Mouse (Mus musculus) left cerebral cortex, postnatal 14 days (tissue): Measurements from ENCODE around the gene Evx1. TPM values are rescaled to one million over a fixed set of nuclear protein-coding genes. Genes with fewer than 3 reads are reported as not detected.
"Not testable (repeated sequence)": the region's sequence is repeated elsewhere in the genome, so short reads cannot be mapped to it uniquely, and the experiment has no call there.

Source experiments
- DNase-seq, 2 experiments: peaks; one replicate each; pipeline ENCODE4 v3.0.0; 2021 to 2022; ENCODE audit warnings: low spot score in 2 of 2, mixed read lengths in 1 of 2
- intact Hi-C: fragments of 180-260 bp; cut with DNase I; formaldehyde crosslinking; loops from one replicate; pipeline ENCODE4 v1.15.1; 2025
- total RNA-seq, 2 experiments: library from RNA; stranded (reverse); gene quantifications; 2 replicates each; pipeline ENCODE4 v1.2.3; 2021

The Evx1 gene
- total RNA-seq, 2 experiments from 2014 or later = not detected

DNA sequence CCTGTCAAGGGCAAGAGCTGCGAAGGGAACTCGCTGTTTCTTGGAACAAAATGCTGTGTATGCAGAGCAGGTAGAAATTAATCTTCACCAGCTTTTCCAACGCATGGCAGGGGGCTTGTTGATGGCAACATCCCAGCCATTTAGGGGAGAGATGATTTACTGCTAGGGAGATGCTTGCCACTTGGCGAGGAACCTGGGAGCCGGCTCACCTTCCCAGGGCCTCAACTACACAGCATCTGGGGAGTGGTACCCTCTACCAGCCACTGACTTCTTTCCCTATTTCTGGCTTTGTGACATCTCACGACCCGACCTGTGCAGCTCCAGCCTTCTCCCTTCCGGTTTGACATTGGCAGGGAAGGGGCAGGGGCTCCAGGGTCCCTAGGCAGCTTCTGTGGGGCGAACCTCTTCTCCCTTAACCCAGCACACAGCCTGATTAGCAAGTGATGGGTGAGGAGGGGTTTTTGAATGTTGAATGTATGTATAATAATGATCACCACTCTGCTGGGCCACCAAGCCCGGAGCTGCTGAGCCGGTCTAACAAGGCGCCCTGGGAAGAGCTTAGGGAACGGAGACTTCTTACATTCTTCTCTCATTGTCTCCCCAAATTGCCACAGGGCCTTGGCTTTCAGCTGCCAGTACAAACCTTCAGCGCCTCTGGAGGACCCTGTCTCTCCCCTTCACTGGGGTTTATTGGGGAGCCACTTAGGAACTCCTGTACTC lies 4.3 kb downstream of the Evx1 start:
- intact Hi-C loops = loop anchor here (10.0 kb wide), 2 partner anchors 153 to 313 kb away; partner anchors contain the start of gene Hoxa2
- no peak for DNase-seq

DNA sequence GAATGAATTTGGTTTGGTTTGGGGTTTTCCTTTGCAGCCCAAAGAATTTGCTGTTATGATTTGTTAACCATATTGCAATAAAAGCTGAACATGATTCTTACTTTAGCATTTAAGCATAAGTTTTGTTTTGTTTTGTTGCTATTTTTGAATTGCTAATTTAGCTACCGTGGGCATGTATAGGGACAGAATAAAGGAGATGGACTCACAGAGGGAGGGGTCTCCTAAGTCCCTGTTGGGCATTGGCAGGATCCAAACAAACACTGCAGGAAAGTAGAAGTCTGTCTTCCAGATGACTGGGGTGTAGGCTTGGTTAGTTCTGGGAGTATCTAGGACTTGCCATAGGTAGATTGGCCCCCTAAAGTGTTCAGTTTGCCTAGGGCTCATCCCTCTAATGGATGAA lies 5.0 kb downstream of the Evx1 start:
- no peak for DNase-seq
- intact Hi-C loops = loop anchor here (10.0 kb wide), 2 partner anchors 153 to 313 kb away; partner anchors contain the start of gene Hoxa2

DNA sequence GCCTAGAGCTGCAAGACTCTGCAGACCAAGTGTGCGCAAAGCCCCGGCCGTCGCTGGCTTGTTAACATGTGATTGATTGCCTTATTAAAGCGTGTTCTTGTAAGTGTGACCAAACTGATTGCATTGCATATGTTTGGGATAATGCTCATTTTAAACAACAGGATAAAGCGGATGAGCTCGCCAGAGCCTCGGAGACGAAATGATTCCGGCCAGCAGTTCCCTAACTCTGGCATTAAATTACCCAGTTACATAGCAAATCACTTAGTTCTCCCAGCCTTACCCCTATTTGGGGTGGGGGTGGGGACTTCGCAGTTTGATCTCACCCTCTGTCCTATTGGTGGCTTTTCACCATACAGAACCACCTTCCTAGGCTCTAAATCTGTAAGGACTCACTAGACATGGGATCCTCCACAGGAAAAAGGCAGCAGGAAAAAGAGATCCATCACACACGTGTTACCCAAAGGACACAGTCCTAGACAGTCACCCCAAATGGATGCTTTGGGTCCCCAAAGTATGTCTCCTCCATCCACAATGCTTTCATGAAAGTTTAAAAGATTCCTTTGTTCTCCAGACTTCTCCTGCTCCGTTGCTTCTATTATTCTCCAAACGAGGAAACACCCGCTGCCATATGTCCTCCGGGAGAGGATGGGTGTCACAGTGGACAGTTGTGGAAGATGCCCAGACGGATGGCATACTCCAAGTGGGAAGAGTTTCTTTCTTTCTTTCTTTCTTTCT lies 6.8 kb downstream of the Evx1 start:
- intact Hi-C loops = loop anchor here (10.0 kb wide), 2 partner anchors 155 to 315 kb away; partner anchors contain the start of gene Hoxa2
- DNase-seq = no peak

DNA sequence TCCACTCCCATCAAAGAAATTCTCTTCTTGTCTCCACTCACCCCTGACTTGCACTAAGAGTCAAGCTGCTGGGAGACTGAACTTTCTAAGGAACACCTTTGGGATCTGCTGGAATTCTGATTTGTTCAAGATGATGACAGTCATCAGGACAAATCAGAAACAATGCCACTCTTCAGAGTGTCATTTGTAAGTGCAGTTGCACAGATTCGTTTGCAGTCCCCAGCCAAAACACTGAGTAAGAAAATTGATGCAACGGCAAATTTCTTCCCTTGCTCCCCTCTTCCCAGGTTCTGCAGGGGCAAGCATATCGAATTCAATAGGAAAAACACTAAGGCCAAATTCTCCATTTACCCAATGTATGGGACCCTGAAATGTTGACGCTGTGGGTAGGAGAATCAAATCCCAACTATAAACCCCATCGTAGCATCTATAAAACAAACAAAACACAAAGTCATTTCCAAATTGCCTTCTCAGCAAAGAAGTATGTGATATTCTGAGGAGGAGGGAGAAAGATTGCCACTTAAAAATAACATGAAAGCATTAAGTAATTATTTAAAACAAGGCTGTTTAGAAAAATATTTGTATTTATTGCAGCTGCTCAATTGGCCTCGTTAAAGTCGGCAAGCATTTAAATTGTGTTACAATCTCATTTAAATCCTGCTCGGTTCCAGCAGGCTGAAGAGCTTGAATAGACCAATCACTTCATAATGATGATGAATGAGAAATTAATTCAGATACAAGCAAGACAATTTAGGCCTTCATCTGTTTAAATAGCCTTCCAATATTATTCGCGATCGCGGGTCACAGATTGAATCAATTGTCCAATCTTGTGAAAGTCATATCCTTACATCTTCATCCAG lies 7.9 kb downstream of the Evx1 start:
- no peak for DNase-seq
- intact Hi-C loops = no loop called here

DNA sequence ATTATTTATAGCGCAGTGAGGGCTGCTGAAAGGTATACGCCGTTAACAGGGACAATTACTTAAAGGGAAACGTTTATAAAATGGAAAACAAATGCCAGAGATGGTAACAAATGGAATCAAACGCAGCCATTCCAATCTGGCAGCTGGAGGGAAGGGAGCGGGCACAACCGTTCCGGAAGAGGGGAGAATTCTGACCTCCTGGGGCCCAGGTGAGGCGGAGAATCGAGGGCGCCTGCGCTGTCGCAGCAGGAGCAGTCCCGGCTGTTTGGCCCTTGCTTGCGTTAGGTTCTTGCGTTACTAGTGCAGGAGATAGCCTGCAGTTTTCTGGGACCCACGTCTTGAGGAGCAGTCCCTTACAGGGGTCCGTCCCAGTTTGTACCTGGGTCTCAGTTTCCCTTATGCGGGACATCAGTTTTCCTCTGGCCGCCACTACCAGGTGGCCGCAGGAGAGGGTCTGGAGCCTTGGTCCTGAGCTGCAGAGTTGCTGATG lies 8.6 kb downstream of the Evx1 start:
- no peak for DNase-seq
- intact Hi-C loops = no loop called here

DNA sequence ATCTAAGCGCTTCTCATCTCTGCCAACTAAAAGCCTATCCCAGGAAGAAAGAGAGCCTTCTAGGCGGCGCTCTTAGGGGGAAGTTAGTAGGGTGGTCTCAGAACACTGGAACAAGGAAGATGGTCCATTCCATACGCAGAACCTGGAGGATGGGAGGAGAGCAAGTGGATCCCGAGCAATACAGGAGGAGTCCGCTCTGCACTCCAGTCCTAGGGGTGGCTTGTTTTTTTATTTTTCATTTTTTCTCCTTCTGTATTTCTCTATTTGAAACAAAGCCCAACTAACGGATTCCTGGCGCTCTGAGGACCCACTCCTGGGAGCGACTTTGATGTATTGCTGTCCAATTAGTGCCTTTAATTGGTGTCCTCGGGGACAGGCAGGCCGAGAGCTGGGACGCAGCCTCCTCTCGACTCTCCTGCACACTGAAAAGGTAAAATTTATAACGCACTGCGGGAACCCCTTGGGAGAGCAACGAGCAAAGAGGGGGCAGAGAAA lies 9.5 kb downstream of the Evx1 start:
- DNase-seq = no peak
- intact Hi-C loops = no loop called here

DNA sequence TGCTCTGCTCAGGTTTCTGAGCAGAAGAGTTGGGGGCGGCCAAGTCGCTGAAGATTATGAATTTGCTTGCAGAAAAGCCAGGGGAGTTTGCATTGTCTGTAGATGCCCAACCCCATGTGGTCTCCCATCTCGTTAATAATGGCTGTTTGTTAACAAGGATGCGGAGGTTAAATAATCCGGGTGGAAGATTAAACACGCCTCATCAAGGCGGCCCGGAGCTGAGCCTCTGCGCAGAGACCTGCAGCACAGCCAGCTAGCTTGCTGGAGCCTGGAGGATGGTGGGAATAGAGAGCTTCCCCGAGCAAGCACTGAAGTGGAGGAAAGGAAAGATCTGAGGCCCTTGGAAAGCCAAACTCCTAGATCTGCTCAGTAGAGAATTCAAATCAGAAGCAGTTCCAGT lies 10.0 kb downstream of the Evx1 start:
- intact Hi-C loops = no loop called here
- no peak for DNase-seq

DNA sequence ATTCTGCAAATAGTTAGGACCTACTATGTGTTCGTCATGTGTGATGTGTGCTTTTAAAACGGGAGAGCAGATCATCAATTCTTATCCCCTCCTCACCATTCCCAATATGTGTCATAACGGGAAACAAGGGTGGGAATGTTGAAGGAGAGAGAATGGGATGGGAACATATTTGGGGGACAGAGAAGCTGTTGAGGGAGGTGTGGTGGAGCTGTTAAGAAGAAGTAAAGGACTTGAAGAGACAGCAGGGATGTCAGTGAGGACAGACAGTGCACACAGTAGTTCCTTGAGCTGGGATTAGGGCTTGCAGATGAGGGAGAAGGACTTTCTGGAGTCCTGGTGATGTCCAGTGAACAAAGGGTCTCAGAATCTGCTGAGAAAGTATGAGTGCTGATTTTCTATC lies 10.8 kb downstream of the Evx1 start:
- intact Hi-C loops = no loop called here
- DNase-seq = no peak

DNA sequence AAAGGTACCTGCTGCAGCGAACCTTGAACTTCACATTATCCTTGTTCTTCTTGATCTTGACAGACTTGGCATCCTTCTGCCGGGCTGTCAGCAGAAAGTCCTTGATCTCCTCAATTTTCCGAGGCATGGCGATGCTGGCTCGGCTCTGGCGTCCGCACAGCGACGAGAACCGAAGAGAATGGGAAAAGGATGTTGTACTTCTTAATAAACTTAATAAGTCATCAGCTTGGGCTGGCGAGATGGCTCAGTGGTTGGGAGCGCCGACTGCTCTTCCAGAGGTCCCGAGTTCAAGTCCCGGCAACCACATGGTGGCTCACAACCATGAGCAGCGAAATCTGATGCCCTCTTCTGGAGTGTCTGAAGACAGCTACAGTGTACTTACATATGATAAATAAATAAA lies 33.5 kb downstream of the Evx1 start:
- intact Hi-C loops, DNase-seq: not testable (repeated sequence)

DNA sequence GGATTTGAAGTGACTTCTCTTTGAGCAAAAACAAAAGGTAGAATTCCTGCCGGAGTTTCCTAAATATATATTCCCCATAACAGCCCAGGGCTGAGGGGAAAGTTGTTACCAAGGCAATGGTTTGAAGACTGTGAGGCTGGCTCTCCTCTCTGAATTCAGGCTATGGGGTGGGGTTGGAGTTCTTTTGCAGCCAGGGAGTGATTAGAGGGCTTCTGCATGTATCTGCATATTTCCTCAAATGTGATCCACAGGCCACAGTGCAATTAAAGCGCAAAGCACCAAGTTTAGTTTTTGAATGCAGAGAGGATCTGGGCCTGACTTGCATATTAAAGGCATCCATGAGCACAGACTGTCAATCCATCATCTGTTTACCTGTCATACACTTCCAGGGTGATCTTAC lies 52.7 kb downstream of the Evx1 start:
- intact Hi-C loops = no loop called here
- DNase-seq = no peak

DNA sequence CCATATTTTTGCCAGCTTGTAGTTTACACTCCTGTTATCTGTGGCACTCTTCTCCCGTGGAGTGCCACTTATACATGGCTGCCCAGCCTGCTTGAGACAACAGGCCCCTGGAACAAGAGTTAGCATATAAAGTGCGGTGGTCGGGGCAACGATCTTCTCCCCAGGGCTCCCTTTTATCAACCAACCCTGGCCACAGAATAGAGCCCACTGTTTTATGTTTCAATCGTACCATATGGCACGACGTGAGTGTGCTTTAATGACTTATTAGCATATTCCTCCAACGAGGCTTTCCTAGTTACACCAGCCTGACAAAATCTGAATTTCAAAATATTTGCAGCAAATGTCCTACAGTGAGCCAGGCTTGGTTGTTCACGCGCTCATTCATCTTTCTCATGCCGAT lies 53.2 kb downstream of the Evx1 start:
- DNase-seq = peak in 1 of 2 experiments; percentile 14
- intact Hi-C loops = no loop called here

DNA sequence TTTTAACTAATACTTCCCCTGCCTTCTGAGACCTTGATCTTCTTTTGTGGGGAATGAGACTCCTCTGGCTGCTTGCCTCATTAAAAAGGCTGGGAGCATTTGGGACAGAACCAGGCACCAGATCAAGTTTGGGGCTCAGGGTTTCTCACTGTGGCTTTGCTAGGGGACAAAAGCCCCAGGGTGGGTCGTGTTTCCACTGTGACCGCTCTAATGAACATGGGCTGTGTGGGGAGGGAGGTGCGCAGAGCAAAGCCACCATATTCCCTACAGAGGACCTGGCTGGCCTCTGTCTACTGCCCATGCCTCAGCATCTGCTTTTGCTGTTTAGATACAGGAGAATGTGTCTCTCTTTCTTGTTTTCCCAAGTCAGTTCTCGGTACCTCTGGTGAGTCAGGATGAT lies 53.8 kb downstream of the Evx1 start:
- intact Hi-C loops = no loop called here
- DNase-seq = no peak

Other genes with a start within 250 kb of the Evx1 start
- gene Hoxa1, start 155.2 kb upstream of the Evx1 start, total RNA-seq = not detected
- gene Hoxa2, start 148.7 kb upstream of the Evx1 start, total RNA-seq = not detected
- gene 5730596B20Rik, start 136.0 kb upstream of the Evx1 start, total RNA-seq = not detected
- not detected for gene Hoxa4, start 121.7 kb upstream of the Evx1 start, total RNA-seq
- not detected for gene Hoxa5, start 108.9 kb upstream of the Evx1 start, total RNA-seq
- not detected for gene Hoxa6, start 104.8 kb upstream of the Evx1 start, total RNA-seq
- gene Hoxa3, start 100.2 kb upstream of the Evx1 start, total RNA-seq = not detected
- not detected for gene Gm28308, start 100.2 kb upstream of the Evx1 start, total RNA-seq
- not detected for gene Hoxa7, start 91.6 kb upstream of the Evx1 start, total RNA-seq
- not detected for gene Hoxa9, start 82.4 kb upstream of the Evx1 start, total RNA-seq
- gene Hoxa10, start 72.6 kb upstream of the Evx1 start, total RNA-seq = not detected
- gene Hoxa11, start 67.7 kb upstream of the Evx1 start, total RNA-seq = not detected
- not detected for gene Hoxa13, start 52.6 kb upstream of the Evx1 start, total RNA-seq